13 mouse cellular contexts compared by ENCODE assay signal in the genomic region with DNA sequence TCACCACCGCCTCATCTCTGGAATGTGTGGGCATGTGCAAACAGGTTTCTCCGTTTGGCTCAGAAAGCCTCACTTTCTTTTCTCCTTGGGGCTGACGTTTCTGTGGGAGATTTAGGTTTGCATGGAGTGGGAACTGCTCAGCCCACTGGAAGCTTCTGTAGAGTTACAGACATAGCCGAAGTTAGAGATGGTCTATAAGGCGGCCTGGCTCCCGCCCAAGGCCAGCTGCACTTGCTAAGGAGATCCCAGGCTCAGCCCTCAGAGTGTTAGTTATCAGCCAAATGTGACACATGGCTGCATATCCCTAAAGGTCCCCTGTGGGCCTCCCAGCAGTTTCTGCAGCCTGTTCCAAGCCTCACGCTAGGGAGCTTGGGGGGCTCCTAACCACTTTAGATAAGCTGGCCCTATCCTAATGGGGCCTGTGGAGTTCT. TPM values are rescaled to one million over a fixed set of nuclear protein-coding genes. Genes with fewer than 3 reads are reported as not detected.
DNase-seq lines count a peak whose midpoint lies in the region; ATAC-seq lines count a peak whose summit lies in the region.
"Had no signal": no experiment of that assay in that cellular context is flagged by ENCODE, and none has a peak within 500 bp of the region (broad histone marks: within the 10 kb centered on the region; RNA-seq: fewer than 3 reads in every experiment).

No protein-coding gene starts in this region.

- no peak for DNase-seq in heart, embryonic 10.5 days (ENCODE audit: low spot score)
- no peak for DNase-seq in heart, adult 8-10 months (ENCODE audit: low spot score)
- DNase-seq in lung, postnatal 25 days (ENCODE audit: low spot score): no peak
- DNase-seq in frontal cortex, adult 2 months (ENCODE audit: extremely low spot score in 1 of 2, low spot score in 1 of 2): peak; percentile 33 to 57
- DNase-seq in layer of hippocampus, adult 18-20 months (ENCODE audit: low spot score in 2 of 2): no peak
- no peak for DNase-seq in cerebellum, adult 11-12 months
- DNase-seq: adrenal gland, postnatal 10 days; gastrocnemius, postnatal 25 days; kidney, adult 2 months; layer of hippocampus, postnatal 36 days; lung, adult 2 months had no signal

- no peaks in the 10 kb centered on the region for H3K9me3 ChIP-seq in heart, embryonic 10.5 days
- H3K9me3 ChIP-seq in lung, embryonic 16.5 days (ENCODE audit: control insufficient read depth, low read length): no peaks in the 10 kb centered on the region
- no peaks in the 10 kb centered on the region for H3K9me3 ChIP-seq in limb, embryonic 13.5 days

- no peaks in the 10 kb centered on the region for H3K36me3 ChIP-seq in heart, embryonic 10.5 days
- no peaks in the 10 kb centered on the region for H3K36me3 ChIP-seq in lung, embryonic 16.5 days (ENCODE audit: control insufficient read depth, insufficient read depth, low read length)
- no peaks in the 10 kb centered on the region for H3K36me3 ChIP-seq in limb, embryonic 13.5 days

- no peak overlapping the region for H3K4me3 ChIP-seq in heart, embryonic 10.5 days
- no peak overlapping the region for H3K4me3 ChIP-seq in lung, embryonic 16.5 days (ENCODE audit: low read length)
- H3K4me3 ChIP-seq in limb, embryonic 13.5 days: no peak overlapping the region

- peaks cover 78% of the 10 kb centered on the region for H3K4me1 ChIP-seq in heart, embryonic 10.5 days
- peaks cover 62% of the 10 kb centered on the region for H3K4me1 ChIP-seq in lung, embryonic 16.5 days (replicated peaks; ENCODE audit: control insufficient read depth, insufficient read depth, low read length)
- H3K4me1 ChIP-seq in limb, embryonic 13.5 days: peaks cover 59% of the 10 kb centered on the region

- WGBS in heart, embryonic 10.5 days: 30% methylated on average over 7 of the region's 7 CpGs
- 41% methylated on average over 7 of the region's 7 CpGs for WGBS in lung, embryonic 16.5 days
- WGBS in limb, embryonic 13.5 days: 52% methylated on average over 7 of the region's 7 CpGs

- peak; percentile 13; the same call in 1 of the 2 replicates for ATAC-seq in lung, embryonic 16.5 days (ENCODE audit: low read depth)
- ATAC-seq in limb, embryonic 13.5 days (ENCODE audit: low FRiP score, low read depth): 0 out of 2 replicates have a peak, but pooled peaks have one; percentile 32

- H3K27ac ChIP-seq in heart, embryonic 10.5 days: peak overlapping the region; percentile 67
- H3K27ac ChIP-seq in lung, embryonic 16.5 days (ENCODE audit: low read length): peak overlapping the region; percentile 31; the same call in 1 of the 2 replicates
- H3K27ac ChIP-seq in limb, embryonic 13.5 days: peak overlapping the region; percentile 73

- H3K4me2 ChIP-seq in lung, embryonic 16.5 days (ENCODE audit: low read depth, low read length): no peak overlapping the region
- H3K4me2 ChIP-seq in limb, embryonic 13.5 days (replicated peaks): no peak overlapping the region

- no peak overlapping the region for H3K9ac ChIP-seq in lung, embryonic 16.5 days (ENCODE audit: low read length)
- H3K9ac ChIP-seq in limb, embryonic 13.5 days: no peak overlapping the region

- H3K27me3 ChIP-seq in heart, embryonic 10.5 days (ENCODE audit: insufficient read depth, poor library complexity, severe bottlenecking): no peaks in the 10 kb centered on the region
- H3K27me3 ChIP-seq in lung, embryonic 16.5 days (ENCODE audit: control insufficient read depth, insufficient read depth, low read depth, low read length): no peaks in the 10 kb centered on the region
- H3K27me3 ChIP-seq in limb, embryonic 13.5 days: no peaks in the 10 kb centered on the region

RNA-seq across cellular contexts. Expression of a gene that starts 15.3 kb away (rescaled TPM):
- 50.4 and 66.2 TPM in 2 replicates for polyA plus RNA-seq in heart, embryonic 10.5 days (2016; fragmentation: Nextera tagmentation; extraction: Ambion mirVana)
- total RNA-seq in heart, adult 8-10 months (2022): 10 to 100 TPM; 10.2 to 16.8 (median 14.4) TPM
- polyA plus RNA-seq in lung, embryonic 16.5 days (2015; fragmentation: Nextera tagmentation; extraction: Ambion mirVana): 175 and 183 TPM in 2 replicates
- 4.5 and 4.7 TPM in 2 replicates for polyA plus RNA-seq in frontal cortex, adult 2 months (2012; rRNA removed)
- polyA plus RNA-seq in limb, embryonic 13.5 days (2015; fragmentation: Nextera tagmentation; extraction: Ambion mirVana): 180 and 183 TPM in 2 replicates
- total RNA-seq in layer of hippocampus, adult 18-20 months (2021): 1 to 10 TPM; 2.4 to 3.2 TPM

RNA-seq across cellular contexts. Expression of a gene that starts 45.7 kb away (rescaled TPM):
- polyA plus RNA-seq in heart, embryonic 10.5 days (2016; fragmentation: Nextera tagmentation; extraction: Ambion mirVana): 0.41 and 8.8 TPM in 2 replicates
- not detected for total RNA-seq in heart, adult 8-10 months (2022)
- polyA plus RNA-seq in lung, embryonic 16.5 days (2015; fragmentation: Nextera tagmentation; extraction: Ambion mirVana): 0.70 TPM in 1 of 2 replicates, not detected in the other
- not detected in 2 replicates for polyA plus RNA-seq in frontal cortex, adult 2 months (2012; rRNA removed)
- polyA plus RNA-seq in limb, embryonic 13.5 days (2015; fragmentation: Nextera tagmentation; extraction: Ambion mirVana): not detected in 2 replicates
- total RNA-seq in layer of hippocampus, adult 18-20 months (2021): not detected
- total RNA-seq: gastrocnemius, postnatal 25 days; layer of hippocampus, postnatal 36 days had no signal
- polyA plus RNA-seq: lung, adult 2 months had no signal

Comparison
In these comparisons a context has a peak if more than half of its experiments do, and no peak if none do; other contexts are left out.
1. DNase-seq: peak in frontal cortex, adult 2 months (2 of 2); none in heart, embryonic 10.5 days (single experiment), heart, adult 8-10 months (single experiment), lung, postnatal 25 days (single experiment), layer of hippocampus, adult 18-20 months (0 of 2) and cerebellum, adult 11-12 months (single experiment).
2. Peak in every context shown above with its lines, with median percentiles within 50 percentile points of each other: H3K27ac ChIP-seq.